Mouse (Mus musculus) lung, postnatal 10 days (tissue): ENCODE results near the gene Wfikkn1.

ENCODE experiments used
- DNase-seq: peaks from one replicate; pipeline ENCODE4 v3.0.0; 2021

The Wfikkn1 gene

DNA sequence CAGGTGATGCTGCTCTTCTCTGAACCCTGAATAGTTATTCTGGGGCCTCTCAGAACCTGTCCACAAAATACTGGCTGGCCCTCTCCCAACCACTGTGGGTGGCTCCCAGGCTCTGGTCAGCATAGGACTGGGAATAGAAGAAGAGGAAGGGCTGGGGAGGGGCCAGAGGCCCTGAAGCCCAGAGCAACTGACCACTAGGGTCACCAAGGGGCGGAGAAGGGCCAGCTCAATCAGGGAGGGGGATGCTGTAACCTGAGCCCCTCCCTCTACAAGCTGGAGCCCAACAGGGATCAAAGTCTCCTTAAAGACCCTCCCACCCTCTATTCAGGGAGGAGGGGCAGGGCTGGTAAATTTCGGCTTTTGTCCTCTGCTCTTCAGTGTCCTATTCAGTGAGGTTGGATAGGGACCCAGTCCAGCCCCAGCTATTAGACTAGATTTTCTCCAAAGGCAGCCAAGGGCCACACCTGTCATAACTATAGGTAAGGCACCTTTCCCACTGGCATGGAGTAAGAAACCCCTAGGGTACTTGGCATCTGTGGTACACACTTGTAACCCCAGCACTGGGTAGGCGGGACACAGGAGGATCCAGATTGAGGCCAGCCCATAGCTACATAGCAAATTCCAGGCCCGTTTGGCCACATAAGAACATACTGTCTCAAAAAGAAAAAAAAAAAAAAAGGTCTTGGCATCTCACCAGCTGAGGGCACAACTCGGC is at the start of gene Wfikkn1:
Wfikkn1 (minus strand) TSS at position 663 of the 715 bp plus-strand sequence.
- no peak for DNase-seq

DNA sequence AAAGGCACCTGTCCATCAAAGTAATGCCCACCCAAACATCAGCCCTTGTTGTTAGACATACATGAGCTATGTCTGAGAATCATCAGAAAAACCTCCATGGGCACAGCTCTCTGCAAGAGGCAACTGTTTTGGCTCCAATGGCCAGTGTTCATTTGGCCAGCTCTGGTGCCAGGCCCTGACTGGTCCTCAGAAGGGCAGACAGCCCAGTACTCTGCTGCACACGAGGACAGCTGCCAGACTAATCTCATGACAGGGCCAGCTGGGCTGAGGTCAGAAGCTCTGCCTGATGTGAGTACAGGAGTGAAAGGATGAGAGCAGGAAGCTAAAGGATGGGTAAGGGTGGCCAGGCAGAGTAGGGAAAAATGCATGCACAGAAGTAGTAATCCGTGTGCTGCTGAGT is 44.7 kb upstream of the Wfikkn1 start:
- DNase-seq = no peak

DNA sequence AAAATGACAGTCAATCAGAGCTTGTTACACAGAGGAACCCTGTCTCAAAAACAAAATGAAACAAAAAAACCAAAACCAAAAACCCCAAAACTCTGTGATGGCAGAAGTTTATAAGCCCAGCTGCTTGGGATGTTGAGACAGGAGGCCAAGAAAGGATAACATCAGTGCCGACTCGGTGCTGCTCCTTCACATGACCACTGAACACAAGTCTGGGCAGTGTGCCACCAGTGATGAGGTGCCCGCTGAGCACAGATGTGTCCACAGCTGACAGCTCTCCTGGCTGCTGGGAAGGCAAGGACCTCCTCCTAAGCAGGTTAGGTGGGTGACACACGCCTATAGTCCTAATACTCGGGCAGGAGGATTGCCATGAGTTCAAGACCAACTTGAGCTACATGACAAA is 41.5 kb upstream of the Wfikkn1 start:
- peak; percentile 15 for DNase-seq

DNA sequence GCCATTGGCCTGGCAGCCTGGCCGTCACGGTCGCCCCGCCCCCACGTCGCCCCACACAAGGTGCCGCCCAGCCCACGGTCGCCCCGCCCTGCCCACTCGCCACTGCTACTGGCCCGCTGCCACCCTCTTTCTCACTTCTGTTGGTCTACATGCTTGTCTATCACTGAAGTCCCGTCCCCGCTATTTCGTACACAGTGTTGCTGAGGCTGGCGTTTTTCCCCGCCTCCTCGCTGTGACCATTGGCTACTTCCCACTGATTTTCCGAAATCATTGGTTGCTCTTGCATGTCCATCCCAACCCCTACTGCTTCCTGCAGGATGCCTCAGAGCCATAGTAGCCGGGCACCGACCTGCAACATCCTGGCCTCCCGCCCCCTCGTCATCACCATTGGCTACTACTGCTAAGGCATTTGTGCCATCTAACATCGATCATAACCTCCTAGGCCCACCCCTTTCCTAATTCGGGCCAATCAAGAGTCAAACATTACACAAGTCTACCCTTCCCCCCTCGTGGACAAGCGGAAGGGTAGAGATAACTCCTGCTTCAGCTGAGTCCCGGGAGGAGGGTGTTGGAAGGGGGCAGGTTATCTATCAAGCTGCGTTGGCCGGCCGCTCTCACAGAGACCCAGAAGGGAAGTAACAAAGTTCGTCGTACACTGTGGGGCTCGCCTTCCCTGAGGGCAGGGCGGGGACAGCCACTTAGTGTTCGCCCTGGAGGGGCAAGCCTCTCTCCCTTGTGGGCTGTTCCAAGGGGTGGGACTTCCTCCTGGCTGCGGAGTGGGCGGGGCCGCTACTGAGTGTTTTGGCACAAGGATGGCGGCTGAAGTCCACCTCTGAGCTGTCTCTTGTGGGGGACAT is 39.4 kb upstream of the Wfikkn1 start:
- peak; percentile 100 for DNase-seq

DNA sequence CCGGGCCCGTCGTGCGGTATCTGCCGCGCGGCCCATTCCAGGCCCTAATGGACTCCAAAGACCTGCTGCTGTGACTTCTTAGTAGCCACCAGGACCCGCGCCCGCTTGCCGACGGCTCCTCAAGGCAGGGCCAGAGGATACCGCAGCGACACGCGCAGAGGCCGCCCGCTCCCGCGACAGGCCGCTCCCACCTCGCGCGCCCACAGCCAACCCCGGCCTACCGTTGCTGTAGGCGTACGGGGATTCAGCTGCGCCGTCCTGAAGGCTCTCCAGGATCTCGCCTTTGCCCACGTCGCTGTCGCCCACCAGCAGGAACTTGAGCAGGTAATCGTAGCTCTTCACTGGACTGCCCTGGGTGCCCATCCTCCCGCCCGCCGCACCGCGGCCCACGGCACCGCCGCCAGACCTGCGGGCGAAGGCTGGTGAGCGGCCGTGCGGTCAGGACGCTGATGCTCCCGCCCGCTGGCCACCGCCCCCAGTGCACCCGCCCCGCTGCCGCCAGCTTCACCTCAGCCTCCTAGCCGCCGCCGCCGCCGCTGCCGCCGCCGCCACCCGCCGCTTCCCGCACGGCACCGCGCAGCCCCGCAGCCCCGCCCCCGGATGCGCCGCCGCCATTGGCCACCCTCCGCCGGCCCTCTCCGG is 38.6 kb upstream of the Wfikkn1 start, which contains the start of gene Rab40c:
Rab40c (minus strand) TSS at position 584 of the 642 bp plus-strand sequence.
- DNase-seq = peak; percentile 58

DNA sequence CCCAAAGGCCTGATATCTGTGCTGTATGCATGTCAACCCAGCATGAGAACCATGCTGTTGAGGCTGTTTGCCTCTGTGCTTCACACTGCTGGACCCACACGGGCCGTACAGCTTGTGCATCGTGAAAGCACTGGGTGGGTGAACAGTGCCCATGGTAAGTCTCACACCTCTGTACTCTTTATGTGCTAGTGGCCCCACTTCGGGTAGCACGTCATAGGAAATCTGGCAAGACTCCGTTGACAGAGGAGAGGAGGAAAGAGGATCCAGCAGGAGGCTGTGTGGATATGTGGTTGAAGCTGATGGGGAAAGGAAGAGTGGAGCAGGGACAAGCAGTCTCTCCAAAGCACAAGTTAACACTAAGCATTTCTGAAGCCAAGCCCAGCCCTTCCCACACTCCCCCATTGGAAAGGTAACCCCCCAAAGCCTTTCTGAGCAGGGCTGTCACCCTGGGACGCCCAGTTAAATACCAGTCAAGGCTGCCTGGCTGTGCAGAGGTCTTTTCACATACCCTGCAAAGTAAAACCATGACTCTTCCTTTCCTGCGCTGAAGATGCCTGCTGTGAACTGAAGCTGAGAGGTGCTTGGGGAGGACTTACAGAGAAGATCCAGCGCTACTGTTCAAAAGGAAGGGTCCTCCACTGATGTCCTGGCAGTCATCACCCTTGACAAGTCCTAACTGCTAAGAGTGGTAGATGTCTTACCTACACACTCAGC is 37.5 kb upstream of the Wfikkn1 start:
- no peak for DNase-seq

DNA sequence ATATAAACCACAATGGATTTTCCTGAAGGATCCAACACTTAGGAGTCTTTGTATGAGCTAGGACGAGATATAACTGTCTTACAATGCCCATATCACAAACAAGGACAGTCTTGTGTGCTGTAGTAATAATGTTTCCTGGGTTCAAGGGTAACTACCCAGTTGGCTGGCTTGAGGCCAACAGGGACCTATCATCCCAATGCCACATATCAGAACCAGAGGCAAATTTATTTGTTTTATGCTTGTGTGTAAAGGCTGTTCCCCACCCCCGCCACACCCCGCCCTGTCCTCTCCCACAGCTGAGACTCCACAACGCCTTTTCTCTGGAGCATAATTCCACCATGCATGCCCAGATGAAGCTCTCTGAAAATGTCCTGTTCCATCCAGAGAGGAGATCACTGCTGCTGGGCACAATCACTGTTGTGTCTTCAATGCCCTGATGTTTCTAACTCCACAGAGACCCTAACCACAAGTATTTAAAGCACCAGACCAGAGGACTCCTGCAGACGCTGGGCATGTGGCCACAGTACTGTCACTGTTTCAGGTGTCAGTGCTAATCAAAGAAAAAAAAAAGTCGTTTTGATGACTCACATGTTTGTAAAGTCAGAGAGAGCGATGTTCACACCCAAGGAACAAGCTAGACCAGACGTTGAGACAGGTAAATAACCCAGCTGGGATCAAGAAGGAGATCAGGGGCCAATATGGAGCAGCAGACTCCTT is 36.4 kb upstream of the Wfikkn1 start:
- DNase-seq = no peak

DNA sequence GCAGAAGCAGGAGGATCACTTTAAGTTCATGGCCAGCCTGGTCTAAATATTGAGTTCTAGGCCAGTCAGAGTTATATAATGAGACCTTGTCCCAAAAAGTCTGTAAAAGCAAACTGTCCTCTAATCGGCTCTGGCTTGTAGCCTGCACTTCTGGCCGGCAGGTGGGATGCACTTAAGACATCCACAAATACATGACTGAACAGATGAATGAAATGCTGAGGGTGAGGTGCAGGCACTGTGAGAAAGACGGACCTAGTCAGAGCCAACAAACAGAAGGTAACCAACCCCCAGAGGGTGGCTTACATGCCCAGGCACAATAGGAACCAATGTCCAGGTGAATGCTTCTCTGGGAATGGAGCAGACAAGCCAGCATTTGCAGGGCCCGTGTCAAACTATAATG is 33.6 kb upstream of the Wfikkn1 start:
- DNase-seq = no peak

DNA sequence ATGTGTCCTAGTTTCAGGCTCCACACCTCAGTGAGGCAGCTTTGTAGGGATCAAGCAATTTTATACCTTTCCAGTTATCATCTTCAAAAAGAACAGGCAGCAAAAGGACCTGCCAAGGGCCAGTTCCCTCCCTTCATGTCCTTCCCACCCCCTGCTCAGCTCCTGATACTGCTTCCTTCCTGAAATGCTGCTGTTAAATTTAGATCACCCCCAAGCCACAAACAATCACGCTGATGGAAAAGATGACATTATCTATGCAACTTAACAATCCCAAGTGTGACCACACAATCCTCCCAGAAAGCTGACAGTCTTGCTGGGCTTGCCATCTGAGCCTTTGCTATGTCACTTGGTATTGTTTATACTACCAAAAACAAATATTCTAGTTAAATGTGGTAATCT is 33.2 kb upstream of the Wfikkn1 start:
- DNase-seq = peak; percentile 32

DNA sequence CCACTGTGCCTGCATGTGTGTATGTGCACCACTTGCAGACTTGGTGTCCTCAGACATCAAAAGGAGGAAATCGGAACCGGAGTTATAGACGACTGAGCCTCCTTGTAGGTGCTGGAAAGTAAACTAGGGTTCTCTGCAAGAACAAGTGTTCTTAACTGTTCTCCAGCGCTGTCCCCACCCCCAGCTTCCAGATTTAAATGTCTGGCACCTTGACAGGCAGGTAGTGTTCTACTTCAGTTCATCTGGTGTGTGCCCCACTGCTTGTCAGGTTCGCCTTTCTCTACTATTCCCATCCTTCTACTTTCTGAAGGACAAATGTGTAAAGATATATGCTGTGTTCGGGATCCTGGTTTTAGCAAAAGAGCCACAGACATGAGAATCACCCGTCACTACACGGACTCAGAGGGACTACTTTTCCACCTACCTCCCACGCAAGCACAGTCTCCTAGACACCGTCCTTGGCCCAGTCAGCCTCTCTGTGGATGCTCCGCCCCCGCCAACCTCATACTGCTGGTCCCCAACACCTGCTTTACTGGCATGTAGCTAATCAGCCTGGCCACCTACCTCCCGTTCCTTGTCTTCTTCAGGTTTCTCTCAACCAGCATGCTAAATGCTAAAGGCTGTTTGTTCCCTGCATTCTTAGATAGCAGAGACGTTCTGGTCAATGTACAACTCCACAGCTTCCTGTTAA is 32.7 kb upstream of the Wfikkn1 start:
- peak; percentile 33 for DNase-seq

DNA sequence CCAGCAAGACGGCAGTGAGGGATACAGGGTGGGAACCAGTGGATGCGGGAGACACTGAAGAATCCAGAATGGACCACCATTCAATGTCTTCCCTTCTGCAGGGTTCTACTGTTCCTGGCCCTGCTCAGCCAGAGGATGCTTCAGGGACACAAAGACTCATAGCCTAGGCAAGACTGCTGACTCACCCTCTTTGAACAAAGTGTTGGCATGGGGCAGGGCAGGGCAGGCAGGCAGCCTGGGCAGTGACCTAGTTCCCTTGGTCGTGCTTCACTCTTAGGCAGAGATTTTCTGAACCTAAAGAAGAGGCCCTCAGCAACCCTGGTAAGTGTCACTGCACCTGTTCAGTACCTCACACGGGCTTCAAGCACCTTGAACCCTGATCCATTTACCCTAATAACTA is 31.2 kb upstream of the Wfikkn1 start:
- DNase-seq = peak; percentile 14

DNA sequence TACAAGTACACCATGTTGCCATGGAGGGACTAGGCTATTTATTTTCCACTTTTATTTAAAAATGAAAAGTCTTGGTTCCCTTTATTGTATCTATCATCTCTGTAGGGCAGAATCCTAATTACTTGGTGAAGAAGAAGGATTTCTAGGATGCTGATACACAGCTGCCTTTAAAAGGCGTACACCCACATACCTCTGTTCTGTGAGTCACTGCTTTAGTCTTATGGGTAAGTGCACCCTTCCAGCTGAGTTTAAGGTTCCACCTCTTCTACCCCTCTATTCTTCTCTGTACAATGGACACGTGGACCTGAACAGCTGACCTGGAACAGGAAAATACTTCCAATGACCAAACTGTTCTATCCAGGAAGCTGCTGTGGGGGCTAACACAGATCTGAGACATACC is 27.0 kb upstream of the Wfikkn1 start:
- DNase-seq = no peak

DNA sequence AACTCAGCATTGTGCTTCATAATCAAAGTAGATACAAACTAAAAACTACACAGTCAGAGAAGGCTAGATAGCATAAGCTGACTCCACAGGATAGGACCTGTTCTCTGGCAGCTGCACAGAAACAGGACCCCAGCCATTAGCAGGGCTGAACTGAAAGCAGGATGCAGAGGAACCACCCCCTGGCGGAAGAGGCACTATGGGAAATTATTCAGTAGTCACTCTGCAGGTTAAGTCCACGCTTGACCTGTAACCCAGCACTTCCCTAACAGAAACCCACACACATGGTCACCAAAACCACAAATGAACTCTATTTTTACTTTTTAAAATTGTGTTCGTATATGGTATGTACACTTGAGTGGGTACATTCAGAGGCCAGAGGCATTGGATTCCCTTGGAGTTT is 22.4 kb upstream of the Wfikkn1 start:
- DNase-seq = no peak

DNA sequence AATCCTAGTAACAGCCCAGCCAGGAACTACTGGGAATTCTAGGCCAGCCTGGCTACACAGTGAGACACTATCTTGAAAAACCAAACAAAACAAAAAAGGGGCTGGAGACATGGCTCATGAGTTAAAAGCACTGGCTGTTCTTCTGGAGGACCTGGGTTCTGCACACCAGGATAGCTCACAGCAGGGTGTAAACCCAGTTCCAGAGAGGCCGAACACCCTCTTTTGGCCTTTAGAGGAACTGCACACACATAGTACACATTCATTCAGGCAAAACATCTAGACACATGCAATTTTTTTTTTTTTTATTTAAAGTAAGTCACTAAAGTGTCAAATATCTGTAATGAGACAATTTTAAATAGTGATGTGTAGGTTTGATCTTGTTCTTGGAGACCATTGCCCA is 19.5 kb upstream of the Wfikkn1 start:
- no peak for DNase-seq

DNA sequence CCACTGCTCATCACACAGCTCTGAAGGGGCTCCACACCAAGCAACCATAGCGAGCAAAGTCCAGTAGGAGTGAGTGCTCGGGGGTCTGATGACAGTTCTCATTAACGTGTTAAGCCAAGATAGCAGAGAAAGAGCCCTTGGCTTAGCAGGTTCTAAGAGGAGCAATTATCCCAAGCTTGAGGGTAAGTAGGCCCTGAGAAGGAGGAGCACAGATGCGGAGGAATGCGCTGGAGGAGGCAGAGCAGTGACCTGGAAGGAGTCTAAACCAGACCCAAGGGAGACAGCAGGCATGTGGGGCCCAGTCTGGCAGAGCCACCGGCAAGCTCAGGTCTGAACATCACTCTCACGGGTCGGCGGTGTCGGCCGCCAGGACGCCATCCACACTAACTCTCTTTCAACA is 15.2 kb upstream of the Wfikkn1 start:
- DNase-seq = no peak

DNA sequence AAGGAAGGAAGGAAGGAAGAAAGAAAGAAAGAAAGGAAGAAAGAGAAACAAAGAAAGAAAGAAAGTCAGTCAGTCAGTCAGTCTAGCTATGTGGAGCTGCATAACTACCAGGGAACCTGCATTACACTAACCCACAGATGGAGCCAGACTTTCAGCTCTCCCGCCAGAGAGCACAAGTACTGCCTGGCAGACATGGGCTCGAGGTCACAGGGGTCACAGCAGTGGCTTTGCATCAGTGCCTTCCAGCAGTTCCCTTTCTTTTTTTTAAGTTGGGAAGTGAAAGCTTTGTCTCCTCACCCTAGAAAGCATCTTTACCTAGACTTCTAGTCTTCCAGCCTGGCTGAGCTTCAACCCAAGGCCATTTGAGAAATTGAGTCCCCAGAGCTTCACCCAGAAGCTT is 14.8 kb upstream of the Wfikkn1 start:
- DNase-seq = no peak

DNA sequence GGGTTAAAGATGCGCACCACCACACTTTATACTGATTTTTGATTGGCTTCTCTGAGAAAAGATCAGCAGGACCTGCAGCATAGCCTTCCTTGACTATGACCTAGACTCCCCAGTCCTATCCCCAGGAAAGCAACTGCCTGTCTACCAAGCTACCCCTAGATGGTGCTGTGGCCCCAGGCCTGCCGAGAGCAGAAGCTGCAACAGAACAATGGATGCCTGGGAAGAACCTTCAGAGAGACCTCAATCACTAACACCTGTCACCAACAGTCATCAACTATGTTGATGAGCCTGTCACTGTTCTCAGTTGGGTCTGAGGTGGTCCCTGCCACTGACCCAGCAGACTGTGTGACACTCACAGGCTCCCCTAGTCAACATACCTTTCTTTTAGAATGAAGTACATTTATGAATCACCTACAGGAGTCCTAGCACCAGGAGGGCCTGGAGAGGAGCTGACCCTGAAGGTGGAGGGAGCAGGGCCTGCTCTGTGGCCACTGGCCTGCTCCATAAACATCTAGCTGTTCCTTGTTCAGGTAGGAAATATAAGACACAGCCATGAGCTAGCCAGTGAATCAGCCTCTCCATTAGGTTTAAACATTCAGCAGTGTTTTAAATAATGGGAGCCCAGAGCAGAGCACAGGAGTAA is 13.4 kb upstream of the Wfikkn1 start:
- DNase-seq = peak; percentile 81

DNA sequence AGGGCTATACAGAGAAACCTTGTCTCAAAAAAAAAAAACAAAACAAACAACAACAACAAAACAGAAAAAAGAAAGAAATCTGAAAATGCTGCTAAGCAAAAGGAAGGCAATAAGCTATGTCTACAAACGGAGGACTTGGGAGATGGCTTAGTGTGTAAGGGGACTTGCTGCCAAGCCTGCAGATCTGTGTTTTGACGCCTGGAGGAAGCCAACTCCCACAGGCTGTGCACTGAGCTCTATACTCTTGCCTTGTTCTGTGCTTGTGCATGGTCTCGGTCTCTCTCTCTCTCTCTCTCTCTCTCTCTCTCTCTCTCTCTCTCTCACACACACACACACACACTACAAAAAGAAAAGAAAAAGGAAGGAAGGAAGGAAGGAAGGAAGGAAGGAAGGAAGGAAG is 8.2 kb upstream of the Wfikkn1 start:
- DNase-seq = no peak

DNA sequence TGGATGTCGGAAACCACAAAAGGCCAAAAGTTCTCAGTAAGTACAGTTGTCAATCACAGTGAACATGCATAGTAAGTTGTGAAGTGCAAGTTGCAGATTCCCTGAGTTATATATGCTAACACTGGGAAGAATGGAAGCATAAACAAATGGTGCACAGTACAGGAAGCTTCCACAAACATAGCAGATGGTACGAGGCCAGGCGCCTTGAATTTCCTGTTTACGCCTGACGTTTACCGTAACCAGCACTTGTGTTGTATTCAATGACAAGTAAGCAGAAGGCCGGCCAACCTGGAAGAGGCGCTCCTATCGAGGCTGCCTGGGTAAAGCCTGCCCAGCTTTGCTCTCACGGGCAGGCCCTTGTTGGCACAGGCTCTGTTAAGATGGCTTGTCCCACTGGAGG is 6.8 kb upstream of the Wfikkn1 start:
- peak; percentile 68 for DNase-seq

DNA sequence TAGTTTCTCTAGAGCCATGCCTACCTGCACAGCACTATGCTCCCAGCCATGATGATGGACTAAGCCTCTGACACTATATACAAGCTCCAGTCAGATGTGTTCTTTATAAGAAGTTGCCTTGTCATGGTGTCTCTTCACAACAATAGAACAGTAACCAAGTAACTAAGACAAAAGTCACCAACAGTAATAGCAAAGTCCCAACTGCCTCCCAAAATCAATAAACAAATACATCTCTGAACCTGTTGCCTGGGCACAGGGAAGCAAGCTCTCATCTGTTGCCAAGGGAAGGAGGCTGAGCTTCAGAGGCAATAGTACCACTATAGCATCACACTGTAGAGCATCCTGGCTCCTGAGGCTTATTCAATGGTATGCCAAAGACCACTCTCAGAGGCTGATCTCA is 6.1 kb upstream of the Wfikkn1 start:
- no peak for DNase-seq

DNA sequence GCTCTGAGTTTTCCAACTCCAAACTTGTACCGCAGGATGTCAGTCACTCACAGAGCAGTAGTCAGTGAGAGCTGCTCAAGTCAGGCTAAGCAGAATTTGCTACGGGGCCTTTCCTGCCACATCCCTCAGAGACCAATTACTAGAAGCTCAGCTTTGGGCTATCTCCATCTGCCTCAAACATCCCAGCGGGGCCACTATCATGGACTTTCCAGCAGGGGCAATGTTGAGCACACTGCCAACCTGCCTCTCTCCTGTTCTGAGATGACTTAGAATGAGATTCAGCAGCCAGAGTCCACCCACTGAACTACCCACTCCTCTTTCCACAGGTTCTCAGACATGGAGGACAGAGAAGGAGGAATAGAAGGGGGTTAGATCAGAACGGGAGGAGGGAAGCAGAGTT is 5.0 kb upstream of the Wfikkn1 start:
- no peak for DNase-seq
